ENCODE assay signal across 10 mouse cellular contexts in the genomic region with DNA sequence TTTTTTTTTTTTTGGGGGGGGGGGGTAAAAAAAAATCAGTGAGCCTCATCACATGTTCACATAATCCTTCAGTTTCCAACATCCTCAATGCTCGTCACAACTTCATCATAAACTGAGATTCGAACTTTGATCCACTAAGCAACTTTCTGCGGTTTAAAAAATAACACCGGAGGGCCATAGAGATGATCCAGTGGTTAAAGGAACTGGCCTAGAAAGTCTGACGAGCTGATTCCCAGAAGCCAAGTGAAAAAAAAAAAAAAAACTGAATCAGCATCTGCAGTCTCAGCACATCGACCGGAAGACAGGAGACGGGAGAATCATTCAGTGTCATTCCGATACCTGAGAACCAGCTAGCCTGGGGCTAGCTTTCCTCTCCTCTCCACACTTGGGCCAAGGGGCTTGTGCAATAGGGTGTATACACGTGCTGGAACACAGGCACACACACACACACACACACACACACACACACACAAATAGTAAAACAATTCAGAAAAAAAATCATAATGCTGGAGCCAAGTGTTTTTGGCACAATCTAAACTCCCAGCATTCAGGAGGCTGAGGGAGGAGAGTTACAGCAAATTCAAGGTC. TPM values are rescaled to one million over a fixed set of nuclear protein-coding genes. Genes with fewer than 3 reads are reported as not detected.
DNase-seq lines count a peak whose midpoint lies in the region; ATAC-seq and TF ChIP-seq lines count a peak whose summit lies in the region.
"Had no signal": no experiment of that assay in that cellular context is flagged by ENCODE, and none has a peak within 500 bp of the region (broad histone marks: within the 10 kb centered on the region; RNA-seq: fewer than 3 reads in every experiment).

No protein-coding gene starts in this region.

- no peak for DNase-seq in heart, adult 2 months
- no peak for DNase-seq in heart, postnatal 10 days
- DNase-seq in kidney, postnatal 0 days (ENCODE audit: low spot score) = no peak
- no peak for DNase-seq in kidney, postnatal 25 days
- DNase-seq in testis, postnatal 10 days (ENCODE audit: low spot score) = no peak
- peak; percentile 49 for DNase-seq in yolk sac, embryonic 10.5 days (ENCODE audit: low spot score)
- no peak for DNase-seq in ovary, postnatal 14 days (ENCODE audit: low spot score)
- DNase-seq: cerebellum, postnatal 14 days had no signal

- peak overlapping the region; percentile 10; the same call in 1 of the 2 replicates for H3K4me2 ChIP-seq in kidney, postnatal 0 days (ENCODE audit: low read length)

- TF ChIP-seq EP300 in heart, adult 2 months (IDR thresholded peaks at IDR 0.05; ENCODE audit: insufficient read depth, low read depth, low read length) = no peak

- no peaks in the 10 kb centered on the region for H3K9me3 ChIP-seq in kidney, postnatal 0 days (replicated peaks; ENCODE audit: low read length)

- H3K27ac ChIP-seq in heart, adult 2 months = peak overlapping the region; percentile 94
- H3K27ac ChIP-seq in kidney, postnatal 0 days = 0 out of 2 replicates have a peak overlapping the region, but pooled peaks have one; percentile 6
- H3K27ac ChIP-seq in testis, adult 2 months (ENCODE audit: control insufficient read depth, insufficient read depth, low read depth, low read length) = peak overlapping the region; percentile 32; the same call in 1 of the 2 replicates

- no peak for ATAC-seq in kidney, postnatal 0 days (replicated peaks; ENCODE audit: low FRiP score, low read depth)
- ATAC-seq: CD4-positive, CD25-positive, alpha-beta regulatory T cell, adult 4 months had no signal

- peak overlapping the region; percentile 34; the same call in 1 of the 2 replicates for H3K9ac ChIP-seq in heart, adult 2 months (ENCODE audit: low read depth, low read length)
- no peak overlapping the region for H3K9ac ChIP-seq in kidney, postnatal 0 days (ENCODE audit: low read depth, low read length)

- WGBS in heart, adult 2 months = 44% methylated on average over 10 of the region's 10 CpGs
- WGBS in kidney, postnatal 0 days = 49% methylated on average over 10 of the region's 10 CpGs

- no peak for TF ChIP-seq CTCF in heart, adult 2 months (IDR thresholded peaks at IDR 0.05)
- TF ChIP-seq CTCF in kidney, postnatal 0 days (IDR thresholded peaks at IDR 0.05; ENCODE audit: low read depth) = no peak
- no peak for TF ChIP-seq CTCF in testis, adult 2 months (IDR thresholded peaks at IDR 0.05; ENCODE audit: control insufficient read depth, insufficient read depth, insufficient replicate concordance, low read depth, low read length)

- intact Hi-C loops in heart, adult 2 months (cut with DNase I) = no loop called here
- intact Hi-C loops in heart, postnatal 10 days (cut with DNase I) = no loop called here

- peaks cover 3% of the 10 kb centered on the region for H3K79me2 ChIP-seq in heart, adult 2 months (replicated peaks; ENCODE audit: control insufficient read depth, insufficient read depth, low read length)

- peaks cover 6% of the 10 kb centered on the region for H3K4me1 ChIP-seq in heart, adult 2 months (ENCODE audit: control insufficient read depth, insufficient read depth, low read length)
- H3K4me1 ChIP-seq in kidney, postnatal 0 days (replicated peaks; ENCODE audit: insufficient read depth, low read length) = no peaks in the 10 kb centered on the region
- peaks cover 5% of the 10 kb centered on the region for H3K4me1 ChIP-seq in testis, adult 2 months (ENCODE audit: control insufficient read depth, insufficient read depth, low read length)

- no peak overlapping the region; the same call in 1 of the 2 replicates for H3K4me3 ChIP-seq in heart, adult 2 months
- no peak overlapping the region for H3K4me3 ChIP-seq in kidney, postnatal 0 days (replicated peaks; ENCODE audit: low read depth, low read length)
- no peak overlapping the region for H3K4me3 ChIP-seq in testis, adult 2 months (ENCODE audit: control insufficient read depth, low read depth, low read length)

- H3K27me3 ChIP-seq in heart, adult 2 months (ENCODE audit: control insufficient read depth, insufficient read depth, low read length) = no peaks in the 10 kb centered on the region
- H3K27me3 ChIP-seq in kidney, postnatal 0 days (ENCODE audit: insufficient read depth, low read length) = no peaks in the 10 kb centered on the region
- no peaks in the 10 kb centered on the region for H3K27me3 ChIP-seq in testis, adult 2 months (ENCODE audit: control insufficient read depth, insufficient read depth, low read length)

- no peak for TF ChIP-seq POLR2A in heart, adult 2 months (IDR thresholded peaks at IDR 0.05; ENCODE audit: insufficient read depth, low read depth, low read length)
- no peak for TF ChIP-seq POLR2A in testis, adult 2 months (IDR thresholded peaks at IDR 0.05; ENCODE audit: control insufficient read depth, low read depth, low read length)

- H3K36me3 ChIP-seq in heart, adult 2 months (ENCODE audit: control insufficient read depth, insufficient read depth, low read length) = peaks cover 2% of the 10 kb centered on the region; the same call in 1 of the 2 replicates
- no peaks in the 10 kb centered on the region for H3K36me3 ChIP-seq in kidney, postnatal 0 days (ENCODE audit: insufficient read depth, low read length)
- H3K36me3 ChIP-seq in testis, adult 2 months (ENCODE audit: control insufficient read depth, insufficient read depth, low read length) = no peaks in the 10 kb centered on the region

RNA-seq across cellular contexts. Expression of gene Lgmn, which starts 2.6 kb away (rescaled TPM):
- total RNA-seq in heart, adult 2 months (2021) = 10 to 100 TPM; 59.9 to 63.5 TPM
- polyA plus RNA-seq in heart, adult 2 months (2012; rRNA removed) = 78.2 and 115 TPM in 2 replicates
- 10 to 100 TPM; 93.2 to 94.9 TPM for total RNA-seq in heart, postnatal 10 days (2021)
- polyA plus RNA-seq in kidney, postnatal 0 days (2015; fragmentation: Nextera tagmentation; extraction: Ambion mirVana) = 286 and 302 TPM in 2 replicates
- polyA plus RNA-seq in testis, adult 2 months (2012; rRNA removed) = 34.9 and 39.5 TPM in 2 replicates

RNA-seq across cellular contexts. Expression of gene Golga5, which starts 31.9 kb away (rescaled TPM):
- total RNA-seq in heart, adult 2 months (2021) = 10 to 100 TPM; 25.1 to 28.0 TPM
- polyA plus RNA-seq in heart, adult 2 months (2012; rRNA removed) = 10.1 and 17.2 TPM in 2 replicates
- total RNA-seq in heart, postnatal 10 days (2021) = 10 to 100 TPM; 24.5 to 25.9 TPM
- 36.4 and 38.7 TPM in 2 replicates for polyA plus RNA-seq in kidney, postnatal 0 days (2015; fragmentation: Nextera tagmentation; extraction: Ambion mirVana)
- polyA plus RNA-seq in testis, adult 2 months (2012; rRNA removed) = 32.4 and 32.5 TPM in 2 replicates

Comparison
In these comparisons a context has a peak if more than half of its experiments do, and no peak if none do; other contexts are left out.
1. H3K27ac ChIP-seq: peak in every context shown above with its lines; median percentile 94 in heart, adult 2 months; 32 in testis, adult 2 months; 6 in kidney, postnatal 0 days.